Mouse (Mus musculus) natural killer cell, adult 2 months (primary cell): ENCODE results near the gene Nxph1.

Source experiments
- DNase-seq, 2 experiments: peaks; one replicate each; pipeline ENCODE4 v3.0.0; 2022; ENCODE audit warnings: low spot score in 2 of 2

The Nxph1 gene

GRCm38 (mm10) chr6:8959810-8960209 is 11.6 kb downstream of the Nxph1 start:
- DNase-seq = no peak

- DNase-seq = no peak
Observed at GRCm38 (mm10) chr6:8970576-8970975, 22.3 kb downstream of the Nxph1 start.

- no peak for DNase-seq
Observed at GRCm38 (mm10) chr6:8979237-8979871, 31.1 kb downstream of the Nxph1 start.

GRCm38 (mm10) chr6:8996301-8996943 is 48.2 kb downstream of the Nxph1 start:
- DNase-seq = no peak

GRCm38 (mm10) chr6:8997326-8997725 is 49.1 kb downstream of the Nxph1 start:
- no peak for DNase-seq

- no peak for DNase-seq
Observed at GRCm38 (mm10) chr6:9002686-9003085, 54.5 kb downstream of the Nxph1 start.

GRCm38 (mm10) chr6:9026631-9027030 is 78.4 kb downstream of the Nxph1 start:
- no peak for DNase-seq

GRCm38 (mm10) chr6:9027146-9027545 is 78.9 kb downstream of the Nxph1 start:
- no peak for DNase-seq

- DNase-seq = no peak
Observed at GRCm38 (mm10) chr6:9028501-9028900, 80.3 kb downstream of the Nxph1 start.

- DNase-seq = no peak
Observed at GRCm38 (mm10) chr6:9039286-9039685, 91.1 kb downstream of the Nxph1 start.

- DNase-seq = no peak
Observed at GRCm38 (mm10) chr6:9040991-9041390, 92.8 kb downstream of the Nxph1 start.

- DNase-seq = no peak
Observed at GRCm38 (mm10) chr6:9042391-9042790, 94.2 kb downstream of the Nxph1 start.

GRCm38 (mm10) chr6:9046815-9047214 is 98.6 kb downstream of the Nxph1 start:
- no peak for DNase-seq

GRCm38 (mm10) chr6:9061261-9062105 is 113.3 kb downstream of the Nxph1 start:
- no peak for DNase-seq

GRCm38 (mm10) chr6:9066435-9066834 is 118.2 kb downstream of the Nxph1 start:
- DNase-seq = no peak

GRCm38 (mm10) chr6:9069913-9070312 is 121.7 kb downstream of the Nxph1 start:
- DNase-seq = no peak

GRCm38 (mm10) chr6:9076463-9076862 is 128.2 kb downstream of the Nxph1 start:
- DNase-seq = no peak

- no peak for DNase-seq
Observed at GRCm38 (mm10) chr6:9077793-9078689, 129.8 kb downstream of the Nxph1 start.

- DNase-seq = no peak
Observed at GRCm38 (mm10) chr6:9083851-9084250, 135.6 kb downstream of the Nxph1 start.

GRCm38 (mm10) chr6:9097345-9097744 is 149.1 kb downstream of the Nxph1 start:
- DNase-seq = no peak

- no peak for DNase-seq
Observed at GRCm38 (mm10) chr6:9107366-9107765, 159.1 kb downstream of the Nxph1 start.

GRCm38 (mm10) chr6:9119136-9119535 is 170.9 kb downstream of the Nxph1 start:
- no peak for DNase-seq
